Mouse (Mus musculus) leukemia stem cell, adult 10-12 weeks (primary cell): ENCODE data around the gene Hoxd3. TPM values are rescaled to one million over a fixed set of nuclear protein-coding genes. Genes with fewer than 3 reads are reported as not detected.

ENCODE experiments used
- polyA plus RNA-seq: library from polyadenylated mRNA; stranded (reverse); fragments of >175 nt; gene quantifications from 2 replicates; pipeline ENCODE4 v1.2.3, GENCODE M21; 2012; ENCODE audit warnings: low replicate concordance

Hoxd3 gene
- not detected in 2 replicates for polyA plus RNA-seq

DNA sequence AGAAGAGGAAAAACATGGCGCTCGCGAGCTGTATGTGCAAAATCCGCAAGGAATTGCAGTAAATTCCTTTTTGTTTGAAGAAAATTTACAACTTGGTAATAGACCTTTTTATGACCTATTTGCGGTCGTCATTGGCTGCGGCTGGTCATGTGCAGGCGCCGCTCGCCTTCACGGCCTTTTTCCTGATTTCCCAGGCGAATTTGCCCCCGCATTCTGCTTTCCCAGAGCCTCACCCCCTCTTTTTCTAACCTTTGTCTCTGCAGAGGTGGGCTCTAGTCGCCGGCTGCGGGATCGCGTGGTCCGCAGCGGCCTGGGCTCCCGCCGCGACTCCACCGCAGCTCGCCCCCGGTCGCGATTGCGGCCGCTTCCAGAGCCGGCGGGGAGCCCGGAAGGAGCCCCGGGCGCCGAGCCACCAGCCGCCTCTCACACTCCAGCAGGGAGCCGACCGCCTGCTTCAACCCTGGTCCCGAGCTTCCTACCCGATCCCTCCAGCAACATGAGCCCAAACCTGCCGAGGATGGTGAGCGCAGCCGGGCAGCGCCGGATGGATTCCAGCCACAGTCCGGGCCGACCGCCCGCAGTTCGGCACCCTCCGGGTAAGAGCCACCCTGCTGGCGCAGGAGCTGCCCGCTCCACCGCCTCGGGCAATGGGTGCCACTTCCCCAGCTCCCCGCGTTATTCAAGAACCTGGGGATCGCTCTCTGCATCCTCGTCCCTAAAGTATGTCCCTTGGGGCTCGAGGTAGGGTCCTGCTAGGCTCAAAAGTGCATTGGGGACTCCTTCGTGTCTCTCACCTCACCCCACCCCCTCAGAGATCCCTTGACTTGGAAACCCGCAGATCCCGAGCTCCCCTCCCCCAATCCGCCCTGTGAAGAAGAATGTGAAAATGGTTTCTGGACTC is at the start of gene Hoxd3, which contains the start of gene Hoxd4:
Gene Hoxd3, plus strand, starts transcription at position 207 of the 901 bp plus-strand sequence.
Gene Hoxd4, plus strand, starts transcription at position 209 of the 901 bp plus-strand sequence.

DNA sequence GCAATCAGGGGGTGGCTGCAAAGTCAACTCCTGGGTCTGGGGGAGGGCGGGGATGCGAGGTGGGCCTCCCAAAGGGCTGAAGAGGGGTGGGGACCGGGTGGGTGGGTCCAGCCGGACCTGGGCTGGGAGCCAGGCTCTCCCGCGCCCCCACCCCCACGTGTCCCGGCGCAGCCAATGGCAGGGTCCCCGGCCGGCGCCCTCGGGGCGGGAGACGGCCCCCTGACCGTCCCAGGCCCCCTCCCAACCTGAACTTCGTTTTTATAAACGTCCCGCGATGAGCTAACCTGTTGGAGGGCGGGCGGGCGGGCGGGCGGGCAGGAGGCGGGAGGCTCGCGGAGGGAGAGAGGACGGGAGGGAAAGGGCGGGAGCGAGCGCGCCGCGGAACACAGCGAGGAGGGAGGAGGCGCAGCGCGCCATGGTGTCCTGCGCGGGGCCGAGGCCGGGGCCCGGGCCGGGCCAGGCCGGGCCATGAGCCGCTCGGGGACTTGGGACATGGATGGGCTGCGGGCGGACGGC is 43.8 kb upstream of the Hoxd3 start, which contains the start of gene Hoxd13:
Gene Hoxd13, plus strand, starts transcription at position 469 of the 516 bp plus-strand sequence.

DNA sequence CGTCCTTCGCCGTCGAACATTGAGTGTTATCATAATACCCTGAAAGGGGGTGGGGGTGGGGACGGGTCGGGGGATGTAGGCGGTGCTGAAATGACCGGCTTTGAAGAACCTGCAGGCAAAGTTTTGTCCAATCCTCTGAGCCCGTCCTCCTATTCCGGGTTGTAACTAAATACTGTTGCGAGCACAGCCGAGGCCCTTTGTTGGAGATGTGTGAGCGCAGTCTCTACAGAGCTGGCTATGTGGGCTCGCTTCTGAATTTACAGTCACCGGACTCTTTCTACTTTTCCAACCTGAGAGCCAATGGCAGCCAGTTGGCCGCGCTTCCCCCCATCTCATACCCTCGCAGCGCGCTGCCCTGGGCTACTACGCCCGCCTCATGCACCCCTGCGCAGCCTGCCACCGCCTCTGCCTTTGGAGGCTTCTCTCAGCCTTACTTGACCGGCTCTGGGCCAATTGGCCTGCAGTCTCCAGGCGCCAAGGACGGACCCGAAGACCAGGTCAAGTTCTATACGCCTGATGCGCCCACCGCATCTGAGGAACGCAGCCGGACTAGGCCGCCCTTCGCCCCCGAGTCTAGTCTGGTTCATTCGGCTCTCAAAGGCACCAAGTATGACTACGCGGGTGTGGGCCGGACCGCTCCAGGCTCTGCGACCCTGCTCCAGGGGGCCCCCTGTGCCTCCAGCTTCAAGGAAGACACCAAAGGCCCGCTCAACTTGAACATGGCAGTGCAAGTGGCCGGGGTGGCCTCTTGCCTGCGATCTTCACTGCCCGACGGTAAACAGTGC is 36.7 kb upstream of the Hoxd3 start, which contains the start of gene Hoxd12:
Gene Hoxd12, plus strand, starts transcription at position 133 of the 785 bp plus-strand sequence.

DNA sequence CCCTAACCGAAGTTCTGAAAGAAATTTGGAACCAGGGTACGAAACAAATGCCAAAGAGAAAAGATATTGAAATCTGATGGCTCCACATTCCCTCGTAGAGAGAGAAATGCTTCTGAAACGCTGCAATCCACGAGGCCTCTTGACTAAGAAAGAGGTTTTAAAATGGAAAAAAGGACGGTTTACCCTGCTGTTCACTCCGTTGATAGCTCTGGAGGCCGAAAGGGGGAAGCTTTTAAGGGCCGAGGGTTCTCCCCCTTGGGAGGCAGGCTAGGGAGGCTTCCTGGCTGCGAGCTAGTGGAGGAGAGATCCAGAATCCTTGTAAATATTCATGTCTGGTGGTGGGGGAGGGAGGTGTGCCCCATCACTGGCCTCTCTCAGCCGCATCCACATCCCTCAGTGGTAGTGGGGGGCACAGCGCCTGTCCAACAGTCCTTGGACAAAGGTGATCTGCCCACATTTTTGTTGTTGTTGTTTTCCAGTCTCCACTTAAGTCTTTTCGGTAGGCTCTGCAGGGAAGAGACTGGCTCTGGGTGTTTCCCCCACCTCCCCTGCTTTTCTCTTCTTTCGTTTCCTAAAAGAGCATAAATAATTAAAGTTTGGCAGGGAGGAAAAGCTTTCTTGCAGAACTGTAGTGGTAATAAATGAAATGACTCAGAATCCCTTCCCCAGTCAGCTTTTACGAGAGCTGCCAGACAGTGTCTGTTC is 32.7 kb upstream of the Hoxd3 start, which contains the start of gene Hoxd11:
Gene Hoxd11, plus strand, starts transcription at position 667 of the 705 bp plus-strand sequence.

DNA sequence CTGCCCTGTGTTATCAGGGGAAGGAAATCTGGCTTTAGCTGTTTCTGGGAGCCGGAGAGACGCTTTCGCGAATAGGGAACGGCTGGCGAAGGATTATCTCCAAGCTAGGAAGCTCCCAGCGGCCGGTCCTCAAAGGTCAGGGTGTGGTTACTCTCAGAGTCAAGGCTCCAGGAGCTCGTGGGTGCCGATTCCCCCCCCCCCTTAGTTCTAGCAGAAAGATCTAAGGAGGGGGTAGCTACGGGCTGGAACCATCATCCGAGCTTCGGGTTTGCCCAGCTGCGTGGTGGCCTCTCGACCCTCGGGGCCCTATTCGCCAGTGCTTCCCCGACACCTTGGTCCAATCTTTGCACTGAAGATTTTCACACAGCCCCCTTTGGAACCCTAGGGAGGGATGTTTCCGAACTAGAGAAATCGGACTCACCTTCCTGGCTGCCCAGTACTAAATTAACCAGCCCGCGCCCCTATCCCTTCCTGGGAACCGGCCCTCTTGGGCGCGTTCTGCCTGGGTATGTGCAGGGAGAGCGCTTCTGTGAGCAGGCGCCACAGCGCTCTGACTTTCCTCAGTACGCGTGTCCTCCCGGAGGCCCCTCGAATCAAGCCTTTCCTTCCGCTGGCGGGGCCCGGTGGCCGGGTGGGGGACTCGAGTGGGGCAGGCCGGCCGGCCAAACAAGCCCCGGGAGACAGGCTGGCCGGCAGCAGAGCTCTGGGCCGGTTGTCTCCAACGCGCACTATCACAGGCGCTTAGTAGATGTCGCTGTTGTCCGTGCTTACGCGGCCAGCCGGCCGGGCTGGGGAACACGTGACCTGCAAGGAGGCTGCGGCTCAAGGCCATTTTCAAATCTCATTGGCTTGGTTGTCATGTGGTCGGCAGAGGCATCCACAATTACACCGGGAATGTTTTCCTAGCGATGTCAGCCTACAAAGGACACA is 20.4 kb upstream of the Hoxd3 start, which contains the start of gene Hoxd10:
Gene Hoxd10, plus strand, starts transcription at position 903 of the 930 bp plus-strand sequence.

DNA sequence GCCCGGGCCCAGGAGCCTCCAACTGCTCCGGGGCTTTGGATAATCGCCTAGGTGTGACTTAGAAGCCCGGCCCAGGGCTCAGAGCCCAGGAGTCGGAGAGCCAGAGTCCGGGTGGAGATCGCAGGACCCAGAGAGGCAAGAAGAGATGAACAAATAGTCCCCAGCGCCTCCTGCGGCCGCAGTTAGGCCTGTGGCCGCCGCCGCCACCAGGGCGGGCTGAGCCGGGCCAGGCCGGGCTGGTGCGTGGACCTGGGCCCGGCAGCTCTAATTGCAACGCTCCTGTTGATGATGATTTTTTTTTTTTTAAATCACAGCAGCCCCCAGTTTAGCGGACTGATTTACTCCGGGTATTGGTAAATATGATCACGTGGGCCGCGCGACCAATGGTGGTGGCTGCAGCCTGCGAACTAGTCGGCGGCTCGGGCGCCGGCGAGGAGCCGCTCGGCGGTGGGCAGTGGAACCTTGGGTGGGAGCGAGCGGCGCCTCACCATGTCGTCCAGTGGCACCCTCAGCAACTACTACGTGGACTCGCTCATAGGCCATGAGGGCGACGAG is 14.1 kb upstream of the Hoxd3 start, which contains the start of gene Hoxd9:
Gene Hoxd9, plus strand, starts transcription at position 161 of the 555 bp plus-strand sequence.

DNA sequence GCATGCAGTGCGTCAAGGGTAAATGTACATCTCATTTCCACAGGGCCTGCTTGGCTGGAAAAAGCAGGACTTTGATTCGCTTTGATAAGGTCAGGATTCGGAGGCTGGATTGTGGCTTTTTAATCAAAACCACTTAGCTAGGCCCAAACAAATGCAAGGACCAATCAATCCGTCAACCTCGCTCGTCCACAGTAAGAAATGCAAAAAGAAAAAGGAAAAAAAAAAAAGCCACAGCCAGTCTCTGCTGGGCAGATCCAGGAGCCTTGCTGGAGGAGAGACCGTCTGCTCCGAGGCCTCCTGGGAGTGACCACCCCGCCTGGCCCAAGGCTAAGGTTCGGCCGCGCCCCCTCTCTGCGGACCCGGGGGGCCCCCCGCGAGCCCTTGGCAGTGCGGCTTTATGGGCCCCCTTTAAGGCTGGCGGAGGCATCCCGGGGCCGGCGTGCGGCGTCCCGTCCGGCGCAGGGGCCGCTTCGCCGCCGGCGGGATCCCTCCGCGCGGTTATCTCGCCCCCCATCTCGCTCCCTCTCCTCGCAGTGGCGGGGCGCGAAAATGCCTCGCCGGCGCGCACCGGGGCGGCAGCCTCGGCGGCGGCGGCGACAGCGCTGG is 7.2 kb upstream of the Hoxd3 start, which contains the start of gene Hoxd8:
Gene Hoxd8, plus strand, starts transcription at position 223 of the 606 bp plus-strand sequence.

DNA sequence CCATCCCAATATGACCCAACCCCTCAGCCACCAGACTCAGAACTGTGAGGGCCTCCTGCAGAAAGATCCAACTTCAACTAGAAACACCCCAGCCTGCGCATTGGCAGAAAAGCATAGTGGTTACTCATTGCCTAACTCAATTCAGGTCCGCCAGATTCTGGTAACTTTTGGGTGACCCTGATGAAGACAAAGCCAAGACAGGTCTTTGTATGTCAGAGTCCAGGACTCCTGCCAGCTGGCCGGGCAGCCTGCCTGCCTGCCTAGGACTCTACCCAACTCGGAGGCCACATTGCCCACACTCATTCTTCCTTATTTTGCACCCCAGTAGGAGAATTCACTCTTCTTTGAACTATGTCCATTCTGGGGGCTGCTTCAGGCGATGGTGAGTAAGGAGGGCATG is 14.8 kb downstream of the Hoxd3 start, which contains the start of gene Gm28230:
Gene Gm28230, plus strand, starts transcription at position 178 of the 400 bp plus-strand sequence.

DNA sequence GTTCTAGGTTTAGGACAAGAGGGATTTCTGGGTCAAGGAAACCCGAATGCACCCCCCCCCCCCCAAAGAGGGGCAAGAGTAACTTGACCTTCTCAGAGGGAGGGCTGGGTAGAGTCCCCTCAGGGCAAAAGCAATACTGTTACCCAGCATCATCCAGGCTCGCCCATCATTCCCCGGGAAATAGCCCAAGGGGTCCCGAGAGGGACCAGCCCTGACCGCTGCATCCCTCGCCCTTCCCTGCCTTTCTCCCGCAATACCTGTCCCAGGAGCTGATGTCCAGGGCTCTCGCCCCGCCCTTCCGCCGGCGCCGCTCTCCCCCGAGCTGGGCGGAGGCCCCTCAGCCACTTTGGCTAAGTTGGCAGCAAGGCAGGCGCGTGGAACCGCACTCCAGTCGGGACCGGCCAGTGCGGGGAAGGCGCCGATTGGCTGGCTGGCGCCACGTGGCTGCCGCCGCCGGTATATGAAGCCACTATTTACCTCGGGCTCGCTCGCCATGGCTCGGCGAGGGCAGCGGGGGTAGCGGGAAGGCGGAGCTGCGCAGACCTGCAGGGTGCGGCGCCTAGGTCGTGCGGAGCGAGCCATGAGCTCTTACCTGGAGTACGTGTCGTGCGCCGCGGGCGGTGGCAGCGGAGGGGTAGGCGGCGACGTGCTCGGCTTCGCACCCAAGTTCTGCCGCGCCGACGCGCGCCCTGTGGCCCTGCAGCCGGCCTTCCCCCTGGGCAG is 51.0 kb downstream of the Hoxd3 start, which contains the start of gene Hoxd1:
Gene Hoxd1, plus strand, starts transcription at position 459 of the 723 bp plus-strand sequence.

Other genes starting within 250 kb of the Hoxd3 start
- 6.2 and 45.5 TPM in 2 replicates for gene Lnpk, start 132.5 kb upstream of the Hoxd3 start, polyA plus RNA-seq
- gene Evx2, start 52.4 kb upstream of the Hoxd3 start, polyA plus RNA-seq = not detected in 2 replicates
- not detected in 2 replicates for gene Hoxd13, start 43.6 kb upstream of the Hoxd3 start, polyA plus RNA-seq
- not detected in 2 replicates for gene Hoxd12, start 36.9 kb upstream of the Hoxd3 start, polyA plus RNA-seq
- not detected in 2 replicates for gene Hoxd11, start 32.4 kb upstream of the Hoxd3 start, polyA plus RNA-seq
- not detected in 2 replicates for gene Hoxd10, start 20.0 kb upstream of the Hoxd3 start, polyA plus RNA-seq
- 0.14 TPM in 1 of 2 replicates, not detected in the other for gene Hoxd9, start 14.2 kb upstream of the Hoxd3 start, polyA plus RNA-seq
- 0.10 and 0.20 TPM in 2 replicates for gene Hoxd8, start 7.3 kb upstream of the Hoxd3 start, polyA plus RNA-seq
- gene Hoxd4, start within 50 bp of the Hoxd3 start, polyA plus RNA-seq = not detected in 2 replicates
- gene Gm28230, start 14.8 kb downstream of the Hoxd3 start, polyA plus RNA-seq = not detected in 2 replicates
- gene Hoxd1, start 51.1 kb downstream of the Hoxd3 start, polyA plus RNA-seq = not detected in 2 replicates
- 77.9 and 92.5 TPM in 2 replicates for gene Mtx2, start 113.9 kb downstream of the Hoxd3 start, polyA plus RNA-seq